Mouse (Mus musculus): ENCODE measurements around the gene Phc1.
"Not testable (repeated sequence)": the region's sequence is repeated elsewhere in the genome, so short reads cannot be mapped to it uniquely, and the experiment has no call there.

The Phc1 gene

GRCm38 (mm10) chr6:122340349-122341000, at the start of gene Phc1:
Gene Phc1, minus strand, starts transcription at chr6:122340561.
- peak; percentile 50 for DNase-seq (ENCODE audit: extremely low read depth, low read depth, low spot score)

DNA sequence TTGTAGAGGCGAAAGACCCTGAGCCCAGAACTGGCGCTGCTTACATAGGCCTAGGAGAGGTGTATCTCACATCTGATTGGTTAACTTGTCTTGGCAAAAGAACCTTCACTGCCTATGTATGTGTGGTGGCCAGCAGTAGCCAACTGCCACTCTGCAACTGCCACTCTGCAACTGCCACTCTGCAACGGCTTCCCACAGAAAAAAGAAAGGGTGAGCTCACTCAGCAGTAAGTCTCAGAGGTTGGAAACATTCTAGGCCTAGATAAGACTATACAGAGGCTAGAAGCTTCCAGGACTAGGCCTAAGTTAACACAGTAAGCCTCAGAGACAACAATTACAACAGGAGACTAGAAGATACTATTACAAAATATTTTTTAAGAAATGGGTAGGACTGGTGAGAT, 49.6 kb upstream of the Phc1 start:
- DNase-seq (ENCODE audit: extremely low read depth, low read depth, low spot score) = not testable (repeated sequence)

- not testable (repeated sequence) for DNase-seq (ENCODE audit: extremely low read depth, low read depth, low spot score)
Observed at GRCm38 (mm10) chr6:122387177-122388028, 47.0 kb upstream of the Phc1 start.

GRCm38 (mm10) chr6:122385724-122386123, 45.4 kb upstream of the Phc1 start:
- no peak for DNase-seq (ENCODE audit: extremely low read depth, low read depth, low spot score)

DNA sequence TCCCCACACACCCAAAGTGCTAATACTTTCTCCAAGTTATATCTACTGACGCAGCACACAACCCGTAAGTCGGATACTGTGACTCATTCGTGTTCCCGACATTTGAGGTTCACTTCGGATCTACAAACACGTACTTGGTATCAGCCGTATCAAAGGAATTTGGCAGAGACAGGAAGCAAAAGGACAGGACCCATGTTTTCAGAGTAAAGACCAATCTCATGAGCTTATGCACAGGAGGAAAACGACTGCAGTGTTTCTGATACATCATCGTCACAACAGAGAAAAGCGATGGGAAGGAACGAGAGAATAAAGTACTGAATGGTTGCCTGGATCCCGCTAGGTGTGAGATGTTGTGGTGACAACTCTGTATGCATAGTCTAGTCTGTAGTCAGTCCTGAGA, 44.5 kb upstream of the Phc1 start:
- DNase-seq (ENCODE audit: extremely low read depth, low read depth, low spot score) = no peak

- DNase-seq (ENCODE audit: extremely low read depth, low read depth, low spot score) = no peak
Observed at GRCm38 (mm10) chr6:122383211-122383610, 42.9 kb upstream of the Phc1 start.

DNA sequence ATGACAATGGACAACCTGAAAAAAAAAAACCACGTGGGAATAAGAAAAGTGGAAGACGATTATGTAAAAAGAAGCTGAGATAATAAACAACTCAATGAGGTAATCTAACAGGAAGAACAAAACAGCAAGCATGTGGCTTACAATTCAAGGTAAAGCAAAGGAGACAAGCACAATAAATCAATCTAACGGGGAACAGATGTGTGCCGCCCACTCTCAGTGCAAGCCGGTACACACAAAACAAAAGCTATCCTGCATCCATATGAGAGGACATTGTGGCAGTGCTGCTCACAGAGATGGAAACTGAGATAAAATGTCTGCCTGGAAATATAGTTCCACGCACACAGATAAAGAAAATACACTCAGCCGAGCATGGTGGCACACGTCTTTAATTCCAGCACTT, 41.7 kb upstream of the Phc1 start:
- DNase-seq (ENCODE audit: extremely low read depth, low read depth, low spot score) = no peak

- no peak for DNase-seq (ENCODE audit: extremely low read depth, low read depth, low spot score)
Observed at GRCm38 (mm10) chr6:122368245-122368644, 27.9 kb upstream of the Phc1 start.

DNA sequence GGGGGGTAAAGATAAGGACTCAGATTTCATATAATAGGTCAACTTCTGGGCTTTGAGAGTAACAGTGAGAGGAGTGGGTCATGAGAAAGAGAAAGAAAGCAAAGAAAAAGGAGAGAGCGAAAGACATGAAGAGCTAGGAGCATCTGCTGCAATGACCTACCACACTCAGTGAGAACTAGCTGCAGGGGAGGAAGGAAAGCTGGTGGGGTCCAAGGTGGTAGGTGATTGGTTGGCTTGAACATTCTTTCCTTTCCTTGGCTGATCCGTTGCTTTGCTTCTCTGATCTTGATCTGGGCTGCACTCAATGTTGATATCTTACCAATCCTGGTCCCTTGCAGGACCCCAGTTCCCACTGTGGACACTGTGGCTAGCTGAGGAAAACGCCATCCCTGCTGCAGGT, 26.6 kb upstream of the Phc1 start:
- DNase-seq (ENCODE audit: extremely low read depth, low read depth, low spot score) = no peak

- no peak for DNase-seq (ENCODE audit: extremely low read depth, low read depth, low spot score)
Observed at GRCm38 (mm10) chr6:122366287-122366686, 25.9 kb upstream of the Phc1 start.

DNA sequence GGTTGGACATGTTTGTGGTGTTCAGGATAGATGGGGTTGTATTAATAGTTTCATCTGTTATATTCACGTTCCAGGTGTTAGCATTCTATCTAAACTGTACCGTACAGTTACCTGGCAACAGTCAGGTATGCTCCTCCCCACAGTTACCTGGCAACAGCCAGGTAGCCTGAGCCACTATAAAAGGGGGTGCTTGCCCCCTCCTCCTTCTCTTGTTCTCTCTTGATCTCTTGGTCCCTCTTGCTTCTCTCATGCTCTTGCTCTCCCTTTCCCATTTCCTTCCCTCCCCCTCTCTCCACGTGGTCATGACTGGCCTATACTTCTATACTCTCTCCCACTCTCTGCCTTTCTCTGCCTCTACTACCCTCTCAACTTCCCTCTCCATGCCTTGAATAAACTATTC, 25.3 kb upstream of the Phc1 start:
- no peak for DNase-seq (ENCODE audit: extremely low read depth, low read depth, low spot score)

GRCm38 (mm10) chr6:122357089-122357488, 16.7 kb upstream of the Phc1 start:
- no peak for DNase-seq (ENCODE audit: extremely low read depth, low read depth, low spot score)

- no peak for DNase-seq (ENCODE audit: extremely low read depth, low read depth, low spot score)
Observed at GRCm38 (mm10) chr6:122355909-122356308, 15.5 kb upstream of the Phc1 start.

DNA sequence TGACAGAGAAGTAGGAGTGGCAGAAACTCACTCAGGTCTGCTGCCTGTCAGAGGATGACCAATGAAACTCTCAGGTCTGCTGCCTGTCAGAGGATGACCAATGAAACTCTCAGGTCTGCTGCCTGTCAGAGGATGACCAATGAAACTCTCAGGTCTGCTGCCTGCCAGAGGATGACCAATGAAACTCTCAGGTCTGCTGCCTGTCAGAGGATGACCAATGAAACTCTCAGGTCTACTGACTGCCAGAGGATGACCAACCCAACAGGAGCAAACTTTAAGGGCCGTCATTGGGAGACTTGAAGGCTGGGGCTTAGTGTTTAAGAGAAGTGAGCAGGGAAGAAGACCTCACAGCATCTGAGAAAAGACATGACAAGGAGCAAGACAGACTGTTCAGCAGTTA, 7.0 kb upstream of the Phc1 start:
- not testable (repeated sequence) for DNase-seq (ENCODE audit: extremely low read depth, low read depth, low spot score)

- no peak for DNase-seq (ENCODE audit: extremely low read depth, low read depth, low spot score)
Observed at GRCm38 (mm10) chr6:122346399-122346798, 6.0 kb upstream of the Phc1 start.

- DNase-seq (ENCODE audit: extremely low read depth, low read depth, low spot score) = no peak
Observed at GRCm38 (mm10) chr6:122345731-122346130, 5.4 kb upstream of the Phc1 start.

DNA sequence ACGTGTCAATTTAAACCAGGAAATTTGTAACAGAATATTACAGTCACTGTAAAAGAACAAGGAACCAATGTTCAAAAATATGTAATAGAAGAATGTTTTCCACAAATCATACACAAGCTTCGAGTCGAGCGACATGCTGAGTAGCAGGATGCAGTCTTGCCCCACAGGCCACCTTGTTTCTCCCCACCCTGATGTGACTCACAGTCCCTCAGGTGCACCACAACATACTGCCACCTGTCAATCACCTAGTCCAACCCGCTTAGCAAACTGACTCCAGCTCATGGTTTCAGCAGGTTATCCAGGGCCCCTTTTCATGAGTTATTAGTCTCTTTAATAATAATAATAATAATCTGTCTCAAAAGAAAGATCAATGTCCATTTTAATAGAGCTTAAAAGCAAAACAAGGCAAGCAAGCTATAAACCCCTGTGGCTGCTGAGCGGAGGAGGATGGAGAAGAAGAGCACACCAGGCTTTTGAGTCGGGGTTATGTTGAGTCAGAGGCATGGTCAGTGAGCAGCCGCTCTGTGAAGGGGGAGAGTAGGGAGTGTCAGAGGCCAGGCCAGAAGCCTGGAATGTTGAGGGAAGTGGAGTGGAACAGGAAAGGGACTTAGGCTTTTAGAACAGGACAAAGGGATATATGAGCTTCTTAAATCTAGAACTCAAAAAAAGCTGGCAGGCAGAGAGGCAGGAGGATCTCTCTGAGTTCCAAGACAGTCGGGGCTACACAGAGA, 4.2 kb upstream of the Phc1 start:
- no peak for DNase-seq (ENCODE audit: extremely low read depth, low read depth, low spot score)

DNA sequence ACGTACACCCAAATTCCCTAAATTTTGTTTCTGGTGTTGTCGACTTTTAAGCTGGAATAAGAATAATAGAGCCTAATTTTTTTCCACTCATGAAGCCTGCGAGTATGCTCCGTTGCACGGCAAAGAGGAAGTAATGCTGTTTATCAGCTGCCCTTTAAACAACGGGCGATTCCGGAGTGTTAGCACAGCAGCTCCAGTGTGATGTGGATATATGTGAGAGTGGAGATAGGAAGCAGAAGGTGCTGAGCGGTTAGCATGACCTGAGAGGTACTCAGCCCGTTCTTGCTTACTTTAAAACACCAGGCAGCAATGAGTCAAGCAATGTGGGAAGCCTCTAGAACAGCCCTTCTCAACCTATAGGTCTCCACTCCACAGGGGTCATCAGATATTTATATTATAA, 3.4 kb upstream of the Phc1 start:
- no peak for DNase-seq (ENCODE audit: extremely low read depth, low read depth, low spot score)

GRCm38 (mm10) chr6:122342125-122342524, 1.8 kb upstream of the Phc1 start:
- no peak for DNase-seq (ENCODE audit: extremely low read depth, low read depth, low spot score)

DNA sequence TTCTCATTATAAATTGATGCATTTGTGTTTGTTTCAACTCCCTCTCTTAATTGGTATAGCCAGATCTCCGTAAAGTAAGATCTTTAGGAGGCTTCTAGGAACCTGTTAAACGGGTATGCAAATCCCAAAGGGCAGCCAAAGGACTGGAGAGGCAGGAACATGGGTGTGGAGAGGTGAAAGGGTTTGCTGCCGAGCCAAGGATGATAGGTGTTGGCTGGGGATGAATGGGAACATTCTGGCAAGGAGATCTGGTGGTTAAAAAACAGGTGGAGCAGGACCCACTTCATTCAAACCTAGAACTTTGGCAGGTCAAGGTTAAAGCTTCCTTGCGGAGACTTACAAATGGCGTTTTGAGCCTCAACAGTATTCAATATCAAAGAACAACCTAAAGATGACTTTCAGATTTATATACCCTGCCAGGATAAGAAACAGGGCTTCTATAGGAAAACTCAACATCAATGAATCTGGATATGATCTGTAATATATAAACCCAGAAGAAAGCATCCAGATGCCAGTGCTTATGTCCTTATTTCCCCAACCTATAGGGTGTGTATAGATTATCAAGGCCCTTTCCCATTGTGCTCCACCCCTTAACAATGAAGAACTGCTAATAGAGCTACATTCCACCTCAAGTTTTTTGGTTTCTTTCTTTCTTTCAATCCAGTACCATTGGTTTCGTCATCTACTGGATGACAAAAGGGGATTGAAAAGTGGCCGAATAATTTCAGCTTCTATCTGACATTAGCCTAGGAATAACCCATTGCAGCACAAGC, 863 bp upstream of the Phc1 start:
- peak; percentile 92 for DNase-seq (ENCODE audit: extremely low read depth, low read depth, low spot score)
